Mouse (Mus musculus): ENCODE measurements around the gene Dync1li1. TPM values are rescaled to one million over a fixed set of nuclear protein-coding genes. Genes with fewer than 3 reads are reported as not detected.
A peak's percentile ranks its signal among the peaks of the same experiment; 100 is the strongest.

Gene Dync1li1
- polyA plus RNA-seq, 1 experiment from 2014 or later: 33.9 TPM

- Histone ChIP-seq H3K27me3 (replicated peaks; ENCODE audit: control insufficient read depth, insufficient read depth, low read length) (no peaks in the 10 kb centered on the region), H3K9ac (ENCODE audit: low read depth, low read length) (no peak overlapping the region), H3K27ac (replicated peaks; ENCODE audit: low read depth, low read length) (no peak overlapping the region), H3K4me2 (ENCODE audit: low read depth, low read length) (no peak overlapping the region), H3K4me3 (ENCODE audit: low read depth, low read length) (no peak overlapping the region), H3K36me3 (ENCODE audit: control insufficient read depth, insufficient read depth, low read length) (no peaks in the 10 kb centered on the region), H3K9me3 (ENCODE audit: control insufficient read depth, low read length) (no peaks in the 10 kb centered on the region), H3K4me1 (ENCODE audit: control insufficient read depth, insufficient read depth, low read length) (peaks cover 6% of the 10 kb centered on the region; the same call in 1 of the 2 replicates)
- WGBS: 64% methylated on average over 4 of the region's 5 CpGs
- ATAC-seq (ENCODE audit: low read depth) (no peak), DNase-seq (ENCODE audit: low spot score) (no peak)
Observed at GRCm38 (mm10) chr9:114669011-114669410, 19.6 kb upstream of the Dync1li1 start.

- no peak for ATAC-seq (ENCODE audit: low read depth)
- peaks cover 6% of the 10 kb centered on the region; the same call in 1 of the 2 replicates for H3K4me1 ChIP-seq (ENCODE audit: control insufficient read depth, insufficient read depth, low read length)
- no peak overlapping the region for H3K4me2 ChIP-seq (ENCODE audit: low read depth, low read length)
- H3K27ac ChIP-seq (replicated peaks; ENCODE audit: low read depth, low read length): no peak overlapping the region
- no peaks in the 10 kb centered on the region for H3K27me3 ChIP-seq (replicated peaks; ENCODE audit: control insufficient read depth, insufficient read depth, low read length)
- H3K9me3 ChIP-seq (ENCODE audit: control insufficient read depth, low read length): no peaks in the 10 kb centered on the region
- DNase-seq (ENCODE audit: low spot score): peak; percentile 30
- WGBS: 50% methylated on average over 1 of the region's 1 CpGs
- H3K4me3 ChIP-seq (ENCODE audit: low read depth, low read length): no peak overlapping the region
- no peak overlapping the region for H3K9ac ChIP-seq (ENCODE audit: low read depth, low read length)
- H3K36me3 ChIP-seq (ENCODE audit: control insufficient read depth, insufficient read depth, low read length): no peaks in the 10 kb centered on the region
Observed at GRCm38 (mm10) chr9:114671946-114672345, 16.6 kb upstream of the Dync1li1 start.

GRCm38 (mm10) chr9:114672703-114673561, 15.7 kb upstream of the Dync1li1 start:
- 3% methylated on average over 22 of the region's 24 CpGs for WGBS
- H3K27ac ChIP-seq (replicated peaks; ENCODE audit: low read depth, low read length): no peak overlapping the region
- H3K4me2 ChIP-seq (ENCODE audit: low read depth, low read length): peak overlapping the region; percentile 58
- peaks cover 6% of the 10 kb centered on the region; the same call in 1 of the 2 replicates for H3K4me1 ChIP-seq (ENCODE audit: control insufficient read depth, insufficient read depth, low read length)
- H3K27me3 ChIP-seq (replicated peaks; ENCODE audit: control insufficient read depth, insufficient read depth, low read length): no peaks in the 10 kb centered on the region
- H3K9ac ChIP-seq (ENCODE audit: low read depth, low read length): peak overlapping the region; percentile 60
- no peaks in the 10 kb centered on the region for H3K36me3 ChIP-seq (ENCODE audit: control insufficient read depth, insufficient read depth, low read length)
- ATAC-seq (ENCODE audit: low read depth): peak; percentile 78
- peak overlapping the region; percentile 36 for H3K4me3 ChIP-seq (ENCODE audit: low read depth, low read length)
- DNase-seq (ENCODE audit: low spot score): peak; percentile 66
- H3K9me3 ChIP-seq (ENCODE audit: control insufficient read depth, low read length): no peaks in the 10 kb centered on the region

GRCm38 (mm10) chr9:114673626-114674025, 15.0 kb upstream of the Dync1li1 start:
- no peak overlapping the region for H3K9ac ChIP-seq (ENCODE audit: low read depth, low read length)
- H3K4me2 ChIP-seq (ENCODE audit: low read depth, low read length): peak overlapping the region; percentile 58; the same call in 1 of the 2 replicates
- H3K27me3 ChIP-seq (replicated peaks; ENCODE audit: control insufficient read depth, insufficient read depth, low read length): no peaks in the 10 kb centered on the region
- peaks cover 6% of the 10 kb centered on the region; the same call in 1 of the 2 replicates for H3K4me1 ChIP-seq (ENCODE audit: control insufficient read depth, insufficient read depth, low read length)
- no peaks in the 10 kb centered on the region for H3K9me3 ChIP-seq (ENCODE audit: control insufficient read depth, low read length)
- no peak overlapping the region for H3K27ac ChIP-seq (replicated peaks; ENCODE audit: low read depth, low read length)
- H3K36me3 ChIP-seq (ENCODE audit: control insufficient read depth, insufficient read depth, low read length): no peaks in the 10 kb centered on the region
- 52% methylated on average over 2 of the region's 2 CpGs for WGBS
- ATAC-seq (ENCODE audit: low read depth) (no peak), DNase-seq (ENCODE audit: low spot score) (no peak)
- no peak overlapping the region; the same call in 1 of the 2 replicates for H3K4me3 ChIP-seq (ENCODE audit: low read depth, low read length)

GRCm38 (mm10) chr9:114678576-114678975, 10.0 kb upstream of the Dync1li1 start:
- DNase-seq (ENCODE audit: low spot score): no peak
- ATAC-seq (ENCODE audit: low read depth): no peak
- Histone ChIP-seq H3K36me3 (ENCODE audit: control insufficient read depth, insufficient read depth, low read length) (no peaks in the 10 kb centered on the region), H3K4me2 (ENCODE audit: low read depth, low read length) (no peak overlapping the region), H3K9me3 (ENCODE audit: control insufficient read depth, low read length) (no peaks in the 10 kb centered on the region), H3K9ac (ENCODE audit: low read depth, low read length) (no peak overlapping the region), H3K27me3 (replicated peaks; ENCODE audit: control insufficient read depth, insufficient read depth, low read length) (no peaks in the 10 kb centered on the region), H3K4me3 (ENCODE audit: low read depth, low read length) (no peak overlapping the region), H3K4me1 (ENCODE audit: control insufficient read depth, insufficient read depth, low read length) (0 out of 2 replicates have a peak, but pooled peaks cover under 1% of the 10 kb centered on the region), H3K27ac (replicated peaks; ENCODE audit: low read depth, low read length) (no peak overlapping the region)
- WGBS: 82% methylated on average over 5 of the region's 5 CpGs

- no peak for DNase-seq (ENCODE audit: low spot score)
- Histone ChIP-seq H3K4me2 (ENCODE audit: low read depth, low read length) (no peak overlapping the region), H3K36me3 (ENCODE audit: control insufficient read depth, insufficient read depth, low read length) (no peaks in the 10 kb centered on the region), H3K4me1 (ENCODE audit: control insufficient read depth, insufficient read depth, low read length) (no peaks in the 10 kb centered on the region), H3K27ac (replicated peaks; ENCODE audit: low read depth, low read length) (no peak overlapping the region), H3K9me3 (ENCODE audit: control insufficient read depth, low read length) (no peaks in the 10 kb centered on the region), H3K9ac (ENCODE audit: low read depth, low read length) (no peak overlapping the region), H3K4me3 (ENCODE audit: low read depth, low read length) (no peak overlapping the region), H3K27me3 (replicated peaks; ENCODE audit: control insufficient read depth, insufficient read depth, low read length) (no peaks in the 10 kb centered on the region)
- 76% methylated on average over 5 of the region's 5 CpGs for WGBS
- no peak for ATAC-seq (ENCODE audit: low read depth)
Observed at GRCm38 (mm10) chr9:114679944-114680343, 8.6 kb upstream of the Dync1li1 start.

- DNase-seq (ENCODE audit: low spot score): no peak
- 82% methylated on average over 6 of the region's 6 CpGs for WGBS
- no peaks in the 10 kb centered on the region for H3K4me1 ChIP-seq (ENCODE audit: control insufficient read depth, insufficient read depth, low read length)
- H3K27ac ChIP-seq (replicated peaks; ENCODE audit: low read depth, low read length): no peak overlapping the region
- H3K27me3 ChIP-seq (replicated peaks; ENCODE audit: control insufficient read depth, insufficient read depth, low read length): no peaks in the 10 kb centered on the region
- no peaks in the 10 kb centered on the region for H3K9me3 ChIP-seq (ENCODE audit: control insufficient read depth, low read length)
- no peak overlapping the region for H3K4me2 ChIP-seq (ENCODE audit: low read depth, low read length)
- H3K4me3 ChIP-seq (ENCODE audit: low read depth, low read length): no peak overlapping the region
- H3K36me3 ChIP-seq (ENCODE audit: control insufficient read depth, insufficient read depth, low read length): no peaks in the 10 kb centered on the region
- ATAC-seq (ENCODE audit: low read depth): no peak
- H3K9ac ChIP-seq (ENCODE audit: low read depth, low read length): no peak overlapping the region
Observed at GRCm38 (mm10) chr9:114680531-114680930, 8.1 kb upstream of the Dync1li1 start.

GRCm38 (mm10) chr9:114682193-114682592, 6.4 kb upstream of the Dync1li1 start:
- no peaks in the 10 kb centered on the region for H3K4me1 ChIP-seq (ENCODE audit: control insufficient read depth, insufficient read depth, low read length)
- WGBS: 81% methylated on average over 4 of the region's 4 CpGs
- H3K9ac ChIP-seq (ENCODE audit: low read depth, low read length): no peak overlapping the region
- ATAC-seq (ENCODE audit: low read depth) (no peak), DNase-seq (ENCODE audit: low spot score) (no peak)
- no peaks in the 10 kb centered on the region for H3K27me3 ChIP-seq (replicated peaks; ENCODE audit: control insufficient read depth, insufficient read depth, low read length)
- H3K27ac ChIP-seq (replicated peaks; ENCODE audit: low read depth, low read length): no peak overlapping the region
- H3K9me3 ChIP-seq (ENCODE audit: control insufficient read depth, low read length): no peaks in the 10 kb centered on the region
- no peaks in the 10 kb centered on the region for H3K36me3 ChIP-seq (ENCODE audit: control insufficient read depth, insufficient read depth, low read length)
- no peak overlapping the region for H3K4me2 ChIP-seq (ENCODE audit: low read depth, low read length)
- no peak overlapping the region for H3K4me3 ChIP-seq (ENCODE audit: low read depth, low read length)
